Mouse (Mus musculus) cerebellum, postnatal 10 days (tissue): ENCODE measurements around the gene Kcnk1.

Experiments used
- DNase-seq, 2 experiments: peaks; one replicate each; pipeline ENCODE4 v3.0.0; 2021; ENCODE audit warnings: mixed read lengths in 2 of 2

The Kcnk1 gene

GRCm38 (mm10) chr8:125995101-125995986, at the start of gene Kcnk1:
Gene Kcnk1 (plus strand): TSS chr8:125995170.
- peak; percentile 88 to 91 for DNase-seq

GRCm38 (mm10) chr8:125948696-125949308, 46.2 kb upstream of the Kcnk1 start:
- DNase-seq = no peak

GRCm38 (mm10) chr8:125950007-125950940, 44.7 kb upstream of the Kcnk1 start:
- peak; percentile 92 to 94 for DNase-seq

- DNase-seq = peak; percentile 91
Observed at GRCm38 (mm10) chr8:125955671-125956070, 39.3 kb upstream of the Kcnk1 start.

- peak; percentile 71 to 72 for DNase-seq
Observed at GRCm38 (mm10) chr8:125956796-125957195, 38.2 kb upstream of the Kcnk1 start.

GRCm38 (mm10) chr8:125957226-125957993, 37.6 kb upstream of the Kcnk1 start:
- DNase-seq = peak in 1 of 2 experiments; percentile 39

GRCm38 (mm10) chr8:125957994-125958368, 37.0 kb upstream of the Kcnk1 start:
- no peak for DNase-seq

- DNase-seq = peak; percentile 87 to 92
Observed at GRCm38 (mm10) chr8:125959363-125959771, 35.6 kb upstream of the Kcnk1 start.

- peak; percentile 72 to 78 for DNase-seq
Observed at GRCm38 (mm10) chr8:125960037-125960436, 34.9 kb upstream of the Kcnk1 start.

- DNase-seq = no peak
Observed at GRCm38 (mm10) chr8:125961790-125962189, 33.2 kb upstream of the Kcnk1 start.

GRCm38 (mm10) chr8:125963807-125964211, 31.2 kb upstream of the Kcnk1 start:
- peak; percentile 81 to 83 for DNase-seq

GRCm38 (mm10) chr8:125971336-125971735, 23.6 kb upstream of the Kcnk1 start:
- DNase-seq = no peak

GRCm38 (mm10) chr8:125975981-125976380, 19.0 kb upstream of the Kcnk1 start:
- DNase-seq = peak; percentile 66 to 70

- peak; percentile 60 to 76 for DNase-seq
Observed at GRCm38 (mm10) chr8:125980826-125981225, 14.1 kb upstream of the Kcnk1 start.

GRCm38 (mm10) chr8:125983515-125983914, 11.5 kb upstream of the Kcnk1 start:
- DNase-seq = no peak

- no peak for DNase-seq
Observed at GRCm38 (mm10) chr8:125984140-125984539, 10.8 kb upstream of the Kcnk1 start.

- DNase-seq = no peak
Observed at GRCm38 (mm10) chr8:125985364-125985763, 9.6 kb upstream of the Kcnk1 start.

GRCm38 (mm10) chr8:125986999-125987589, 7.9 kb upstream of the Kcnk1 start:
- DNase-seq = no peak

- DNase-seq = no peak
Observed at GRCm38 (mm10) chr8:125987996-125988395, 7.0 kb upstream of the Kcnk1 start.

GRCm38 (mm10) chr8:125993636-125994035, 1.3 kb upstream of the Kcnk1 start:
- no peak for DNase-seq

- DNase-seq = peak; percentile 81 to 82
Observed at GRCm38 (mm10) chr8:125996031-125996839, 1.3 kb downstream of the Kcnk1 start.
